Mouse (Mus musculus): ENCODE results near the gene Zmym1. TPM values are rescaled to one million over a fixed set of nuclear protein-coding genes. Genes with fewer than 3 reads are reported as not detected.

The Zmym1 gene
- total RNA-seq, 1 experiment: 56.8 TPM

DNA sequence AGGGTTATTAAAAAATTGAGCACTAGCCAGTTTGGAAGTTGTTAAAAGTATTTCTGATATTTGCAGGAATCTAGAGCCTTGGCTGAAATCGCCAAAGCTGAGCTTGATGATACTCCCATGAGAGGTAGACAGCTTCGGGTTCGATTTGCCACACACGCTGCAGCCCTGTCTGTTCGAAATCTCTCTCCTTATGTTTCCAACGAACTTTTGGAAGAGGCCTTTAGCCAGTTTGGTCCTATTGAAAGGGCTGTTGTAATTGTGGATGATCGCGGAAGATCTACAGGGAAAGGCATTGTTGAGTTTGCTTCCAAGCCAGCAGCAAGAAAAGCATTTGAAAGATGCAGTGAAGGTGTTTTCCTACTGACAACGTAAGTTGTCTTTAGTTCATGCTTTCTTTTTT lies 37.8 kb downstream of the Zmym1 start:
- H3K4me1 ChIP-seq (ENCODE audit: control insufficient read depth in 2 of 2, insufficient read depth in 2 of 2, low read length in 2 of 2, poor library complexity in 1 of 2): peaks cover 0 to 2% of the 10 kb centered on the region in 2 experiments; a peak in 1 of 4 replicates
- no peak overlapping the region; the same call in 1 of the 2 replicates for H3K27ac ChIP-seq (ENCODE audit: insufficient read depth, low read depth, low read length, poor library complexity, severe bottlenecking)
- peak overlapping the region; percentile 100 for H3K9ac ChIP-seq (ENCODE audit: insufficient read depth, low read depth, low read length, poor library complexity, severe bottlenecking)
- no peak for TF ChIP-seq HCFC1 (IDR thresholded peaks at IDR 0.05; ENCODE audit: borderline replicate concordance, insufficient read depth, low read length)
- no peak for TF ChIP-seq MAFK (IDR thresholded peaks at IDR 0.05; ENCODE audit: insufficient read depth, low read depth, low read length)
- no peak for TF ChIP-seq CHD2 (IDR thresholded peaks at IDR 0.05; ENCODE audit: low read depth, low read length)
- TF ChIP-seq ZC3H11A (IDR thresholded peaks at IDR 0.05; ENCODE audit: borderline replicate concordance, low read depth, low read length): no peak
- TF ChIP-seq ZNF384 (IDR thresholded peaks at IDR 0.05; ENCODE audit: low read depth, low read length): no peak
- in situ Hi-C loops (cut with MboI; ENCODE audit: low sequenced_read_pairs in 2 of 2, unreplicated experiment in 2 of 2): no loop called here
- H3K36me3 ChIP-seq (ENCODE audit: control insufficient read depth, insufficient read depth, low read length, poor library complexity, severe bottlenecking): peaks cover 47% of the 10 kb centered on the region
- no peak for DNase-seq (ENCODE audit: low read depth, low spot score)
- peak overlapping the region; percentile 99 to 100 for H3K4me3 ChIP-seq (ENCODE audit: insufficient read depth in 1 of 2, low read depth in 1 of 2, low read length in 2 of 2, poor library complexity in 1 of 2, severe bottlenecking in 1 of 2)
- H3K9me3 ChIP-seq (ENCODE audit: control insufficient read depth, insufficient read depth, low read depth, low read length): no peaks in the 10 kb centered on the region

DNA sequence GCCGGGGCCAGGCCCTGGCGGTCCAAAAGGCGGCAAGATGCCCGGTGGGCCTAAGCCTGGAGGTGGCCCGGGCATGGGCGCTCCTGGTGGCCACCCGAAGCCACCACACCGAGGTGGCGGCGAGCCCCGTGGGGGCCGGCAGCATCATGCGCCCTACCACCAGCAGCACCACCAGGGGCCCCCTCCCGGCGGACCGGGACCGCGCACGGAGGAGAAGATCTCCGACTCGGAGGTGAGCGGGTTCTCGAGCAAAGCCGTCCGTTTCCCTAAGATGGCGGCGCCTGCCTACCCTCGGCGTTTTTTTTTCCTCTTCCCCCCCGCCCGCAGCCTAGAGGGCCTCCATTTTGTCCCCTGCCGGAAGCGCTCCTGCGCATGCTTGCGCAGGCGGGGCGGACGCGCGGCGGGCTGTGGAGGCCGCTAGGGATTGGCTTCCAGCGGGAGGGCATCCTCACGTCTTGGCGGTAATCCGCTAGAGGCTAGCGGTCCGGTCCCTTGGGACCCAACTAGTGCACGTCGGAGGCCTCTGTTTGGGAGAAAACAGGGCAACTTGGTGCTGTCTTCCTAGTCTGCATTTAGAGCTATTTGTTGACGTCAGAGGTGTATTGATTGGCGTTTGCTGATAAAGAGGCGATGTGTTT lies 38.8 kb downstream of the Zmym1 start:
- Histone ChIP-seq H3K4me1 (ENCODE audit: control insufficient read depth in 2 of 2, insufficient read depth in 2 of 2, low read length in 2 of 2, poor library complexity in 1 of 2) (peaks cover 0 to 2% of the 10 kb centered on the region in 2 experiments; a peak in 1 of 4 replicates), H3K27ac (ENCODE audit: insufficient read depth, low read depth, low read length, poor library complexity, severe bottlenecking) (peak overlapping the region; percentile 99), H3K9ac (ENCODE audit: insufficient read depth, low read depth, low read length, poor library complexity, severe bottlenecking) (peak overlapping the region; percentile 100), H3K4me3 (ENCODE audit: insufficient read depth in 1 of 2, low read depth in 1 of 2, low read length in 2 of 2, poor library complexity in 1 of 2, severe bottlenecking in 1 of 2) (peak overlapping the region; percentile 99 to 100), H3K36me3 (ENCODE audit: control insufficient read depth, insufficient read depth, low read length, poor library complexity, severe bottlenecking) (peaks cover 39% of the 10 kb centered on the region), H3K9me3 (ENCODE audit: control insufficient read depth, insufficient read depth, low read depth, low read length) (no peaks in the 10 kb centered on the region)
- TF ChIP-seq ZC3H11A (IDR thresholded peaks at IDR 0.05; ENCODE audit: borderline replicate concordance, low read depth, low read length): no peak; the same call in 1 of the 2 replicates
- TF ChIP-seq ZNF384 (IDR thresholded peaks at IDR 0.05; ENCODE audit: low read depth, low read length): peak; percentile 86
- no peak for TF ChIP-seq CHD2 (IDR thresholded peaks at IDR 0.05; ENCODE audit: low read depth, low read length)
- peak; percentile 58; the same call in 1 of the 2 replicates for TF ChIP-seq HCFC1 (IDR thresholded peaks at IDR 0.05; ENCODE audit: borderline replicate concordance, insufficient read depth, low read length)
- no peak for TF ChIP-seq MAFK (IDR thresholded peaks at IDR 0.05; ENCODE audit: insufficient read depth, low read depth, low read length)
- peak; percentile 75 for DNase-seq (ENCODE audit: low read depth, low spot score)
- in situ Hi-C loops (cut with MboI; ENCODE audit: low sequenced_read_pairs in 2 of 2, unreplicated experiment in 2 of 2): no loop called here

DNA sequence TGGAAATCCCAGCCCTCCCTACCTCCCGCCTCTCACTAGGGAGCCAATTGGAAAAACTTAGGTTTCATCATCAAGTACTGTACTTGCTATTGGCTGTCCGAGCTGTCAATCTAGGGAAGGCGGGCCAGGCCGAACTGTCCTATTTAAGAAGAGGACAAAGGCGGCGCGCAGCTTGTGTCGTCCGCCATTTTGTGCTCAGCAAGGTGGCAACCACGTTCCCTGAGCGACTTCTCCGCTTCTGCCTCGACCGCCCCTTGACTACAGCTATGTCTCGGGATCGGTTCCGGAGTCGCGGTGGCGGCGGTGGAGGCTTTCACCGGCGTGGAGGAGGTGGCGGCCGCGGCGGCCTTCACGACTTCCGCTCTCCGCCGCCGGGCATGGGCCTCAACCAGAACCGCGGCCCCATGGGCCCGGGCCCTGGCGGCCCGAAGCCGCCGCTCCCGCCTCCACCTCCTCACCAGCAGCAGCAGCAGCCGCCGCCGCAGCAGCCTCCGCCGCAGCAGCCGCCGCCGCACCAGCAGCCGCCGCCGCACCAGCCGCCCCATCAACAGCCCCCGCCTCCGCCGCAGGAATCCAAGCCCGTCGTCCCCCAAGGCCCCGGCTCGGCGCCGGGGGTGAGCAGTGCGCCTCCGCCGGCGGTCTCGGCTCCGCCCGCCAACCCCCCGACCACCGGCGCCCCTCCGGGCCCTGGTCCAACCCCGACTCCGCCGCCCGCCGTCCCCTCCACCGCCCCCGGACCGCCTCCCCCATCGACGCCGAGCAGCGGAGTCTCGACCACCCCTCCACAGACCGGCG lies 39.6 kb downstream of the Zmym1 start, which contains the start of gene Sfpq:
TSS of gene Sfpq (plus strand) at position 174 of the 795 bp plus-strand sequence.
- H3K4me3 ChIP-seq (ENCODE audit: insufficient read depth in 1 of 2, low read depth in 1 of 2, low read length in 2 of 2, poor library complexity in 1 of 2, severe bottlenecking in 1 of 2): peak within 1 kb of the TSS; percentile 99 to 100
- H3K36me3 ChIP-seq (ENCODE audit: control insufficient read depth, insufficient read depth, low read length, poor library complexity, severe bottlenecking): peaks cover 32% of the 10 kb centered on the region
- TF ChIP-seq MAFK (IDR thresholded peaks at IDR 0.05; ENCODE audit: insufficient read depth, low read depth, low read length) (no peak), HCFC1 (IDR thresholded peaks at IDR 0.05; ENCODE audit: borderline replicate concordance, insufficient read depth, low read length) (peak; percentile 59; the same call in 1 of the 2 replicates), ZNF384 (IDR thresholded peaks at IDR 0.05; ENCODE audit: low read depth, low read length) (no peak), ZC3H11A (IDR thresholded peaks at IDR 0.05; ENCODE audit: borderline replicate concordance, low read depth, low read length) (no peak), CHD2 (IDR thresholded peaks at IDR 0.05; ENCODE audit: low read depth, low read length) (peak; percentile 94)
- peak; percentile 98 for DNase-seq (ENCODE audit: low read depth, low spot score)
- H3K27ac ChIP-seq (ENCODE audit: insufficient read depth, low read depth, low read length, poor library complexity, severe bottlenecking): peak within 1 kb of the TSS; percentile 99
- H3K9ac ChIP-seq (ENCODE audit: insufficient read depth, low read depth, low read length, poor library complexity, severe bottlenecking): peak within 1 kb of the TSS; percentile 100
- in situ Hi-C loops (cut with MboI; ENCODE audit: low sequenced_read_pairs in 2 of 2, unreplicated experiment in 2 of 2): no loop called here
- H3K9me3 ChIP-seq (ENCODE audit: control insufficient read depth, insufficient read depth, low read depth, low read length): no peaks in the 10 kb centered on the region
- H3K4me1 ChIP-seq (ENCODE audit: control insufficient read depth in 2 of 2, insufficient read depth in 2 of 2, low read length in 2 of 2, poor library complexity in 1 of 2): peaks cover 0 to 2% of the 10 kb centered on the region in 2 experiments; a peak in 1 of 4 replicates

DNA sequence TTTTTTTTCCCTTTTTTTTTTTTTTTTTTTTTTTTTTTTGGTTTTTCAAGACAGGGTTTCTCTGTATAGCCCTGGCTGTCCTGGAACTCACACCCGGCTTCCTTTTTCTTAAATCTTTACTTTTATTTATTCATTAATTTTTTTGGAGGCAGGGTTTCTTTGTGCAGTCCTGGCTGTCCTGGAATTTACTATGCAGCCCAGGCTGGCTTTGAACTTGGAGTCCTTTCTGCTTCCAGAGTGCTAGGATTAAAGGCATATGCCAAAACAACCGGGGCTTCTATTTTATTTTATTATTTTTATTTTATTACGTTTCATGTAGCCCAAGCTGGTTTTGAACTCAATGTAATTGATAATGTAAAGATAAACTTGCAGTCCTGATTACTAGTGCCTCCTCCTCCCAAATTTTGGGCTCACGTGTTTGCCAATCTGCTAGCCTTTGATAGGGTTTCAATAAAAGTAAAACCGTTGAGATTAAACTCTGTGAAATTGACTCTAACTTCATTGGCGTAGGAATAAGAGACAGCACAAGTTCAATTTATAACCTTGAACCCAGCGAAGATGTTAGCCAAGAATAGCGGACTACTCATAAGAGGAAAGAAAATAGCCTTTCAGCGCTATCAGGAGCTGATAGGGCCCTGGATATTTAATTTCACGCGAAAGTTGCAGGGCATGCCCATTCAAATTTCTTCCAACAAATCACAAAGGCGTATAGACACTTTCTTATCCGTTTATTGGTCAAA lies 40.4 kb downstream of the Zmym1 start:
- Histone ChIP-seq H3K4me1 (ENCODE audit: control insufficient read depth in 2 of 2, insufficient read depth in 2 of 2, low read length in 2 of 2, poor library complexity in 1 of 2) (peaks cover 2% of the 10 kb centered on the region in 2 experiments; a peak in 2 of 4 replicates), H3K9me3 (ENCODE audit: control insufficient read depth, insufficient read depth, low read depth, low read length) (no peaks in the 10 kb centered on the region), H3K9ac (ENCODE audit: insufficient read depth, low read depth, low read length, poor library complexity, severe bottlenecking) (no peak overlapping the region; the same call in 1 of the 2 replicates), H3K4me3 (ENCODE audit: insufficient read depth in 1 of 2, low read depth in 1 of 2, low read length in 2 of 2, poor library complexity in 1 of 2, severe bottlenecking in 1 of 2) (peak overlapping the region; percentile 57 to 65), H3K27ac (ENCODE audit: insufficient read depth, low read depth, low read length, poor library complexity, severe bottlenecking) (no peak overlapping the region; the same call in 1 of the 2 replicates), H3K36me3 (ENCODE audit: control insufficient read depth, insufficient read depth, low read length, poor library complexity, severe bottlenecking) (peaks cover 27% of the 10 kb centered on the region)
- in situ Hi-C loops (cut with MboI; ENCODE audit: low sequenced_read_pairs in 2 of 2, unreplicated experiment in 2 of 2): no loop called here
- DNase-seq (ENCODE audit: low read depth, low spot score): no peak
- no peak for TF ChIP-seq ZC3H11A (IDR thresholded peaks at IDR 0.05; ENCODE audit: borderline replicate concordance, low read depth, low read length)
- no peak for TF ChIP-seq CHD2 (IDR thresholded peaks at IDR 0.05; ENCODE audit: low read depth, low read length)
- TF ChIP-seq HCFC1 (IDR thresholded peaks at IDR 0.05; ENCODE audit: borderline replicate concordance, insufficient read depth, low read length): no peak
- no peak; the same call in 1 of the 2 replicates for TF ChIP-seq ZNF384 (IDR thresholded peaks at IDR 0.05; ENCODE audit: low read depth, low read length)
- no peak for TF ChIP-seq MAFK (IDR thresholded peaks at IDR 0.05; ENCODE audit: insufficient read depth, low read depth, low read length)
